Mouse (Mus musculus): ENCODE results near the gene Gm10272.

DNA sequence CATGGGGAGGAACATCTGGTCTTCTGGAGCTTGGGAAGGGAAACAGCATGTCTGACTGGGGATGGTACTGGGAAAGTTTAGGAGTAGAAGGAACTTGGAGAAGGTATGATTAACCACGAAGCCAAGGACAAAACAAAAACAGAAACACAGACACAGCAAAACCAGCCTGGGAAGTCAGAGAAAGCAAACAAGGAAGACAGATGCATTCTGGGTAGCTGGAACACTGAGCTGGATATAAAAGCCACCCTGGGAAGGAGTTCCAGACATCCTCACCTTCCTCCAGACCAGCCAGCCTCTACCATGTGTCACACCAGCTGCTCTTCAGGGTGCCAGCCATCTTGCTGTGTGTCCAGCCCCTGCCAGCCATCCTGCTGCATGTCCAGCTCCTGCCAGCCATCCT lies 9.1 kb downstream of the Gm10272 start, which contains the start of gene Gm10142:
- TF ChIP-seq CTCF (IDR thresholded peaks at IDR 0.05; ENCODE audit: insufficient read depth, low read depth, low read length): no peak
- no peak for TF ChIP-seq POLR2A (IDR thresholded peaks at IDR 0.05; ENCODE audit: insufficient read depth, low read depth, low read length)
